Mouse (Mus musculus) midbrain, embryonic 14.5 days (tissue): ENCODE results near the gene Gm42906. TPM values are rescaled to one million over a fixed set of nuclear protein-coding genes. Genes with fewer than 3 reads are reported as not detected.

Source experiments
- ATAC-seq: fragments of 200-750 bp; cut with Nextera tagmentation; 2 replicates; pipeline ENCODE4 v1.8.0; 2017; ENCODE audit warnings: moderate number of reproducible peaks, moderate library complexity; ENCODE audit not compliant: low FRiP score, low TSS enrichment
- DNase-seq: peaks from one replicate; pipeline ENCODE4 v3.0.0-alpha.2; 2015
- H3K27ac ChIP-seq: fragments of 300-500 bp; sonication (generic); replicated peaks from 2 replicates; pipeline ENCODE4 v1.5.1; 2014; ENCODE audit warnings: mild to moderate bottlenecking, low read depth, low read length, moderate library complexity
- H3K27me3 ChIP-seq: fragments of 300-500 bp; sonication (generic); 2 replicates; pipeline ENCODE4 v1.6.1; 2014; ENCODE audit warnings: low read length, control low read depth, mixed read lengths; ENCODE audit not compliant: control insufficient read depth, insufficient read depth
- H3K36me3 ChIP-seq: fragments of 300-500 bp; sonication (generic); 2 replicates; pipeline ENCODE4 v1.6.1; 2014; ENCODE audit warnings: low read length, control low read depth; ENCODE audit not compliant: control insufficient read depth, insufficient read depth
- H3K4me1 ChIP-seq: fragments of 300-500 bp; sonication (generic); 2 replicates; pipeline ENCODE4 v1.6.1; 2014; ENCODE audit warnings: mild to moderate bottlenecking, antibody characterized with exemption, low read length, control low read depth; ENCODE audit not compliant: control insufficient read depth, insufficient read depth
- H3K4me2 ChIP-seq: fragments of 300-500 bp; sonication (generic); 2 replicates; pipeline ENCODE4 v1.6.1; 2014; ENCODE audit warnings: mild to moderate bottlenecking, low read length, moderate library complexity
- H3K4me3 ChIP-seq: fragments of 300-500 bp; sonication (generic); replicated peaks from 2 replicates; pipeline ENCODE4 v1.5.1; 2014; ENCODE audit warnings: low read depth, low read length
- H3K9ac ChIP-seq: fragments of 300-500 bp; sonication (generic); replicated peaks from 2 replicates; pipeline ENCODE4 v1.6.1; 2014; ENCODE audit warnings: mild to moderate bottlenecking, low read length, moderate library complexity
- H3K9me3 ChIP-seq: fragments of 300-500 bp; sonication (generic); 2 replicates; pipeline ENCODE4 v1.6.1; 2016; ENCODE audit warnings: low read length, control low read depth, mixed read lengths; ENCODE audit not compliant: control insufficient read depth
- WGBS: fragments of 180-500 bp; shearing (Covaris S2); extraction: QIAGEN DNeasy Blood & Tissue Kit; methylation state at CpG from one replicate; pipeline ENCODE4 v1.1.7; 2014; 5-methylcytosine and 5-hydroxymethylcytosine counted together
- polyA plus RNA-seq: library from polyadenylated mRNA; unstranded; fragments of >200 nt; fragmentation: Nextera tagmentation; extraction: Ambion mirVana; gene quantifications from 2 replicates; pipeline ENCODE4 v1.2.1, GENCODE M21; 2014

Gene Gm42906
- polyA plus RNA-seq, 1 experiment from 2014 or later, result not detected

DNA sequence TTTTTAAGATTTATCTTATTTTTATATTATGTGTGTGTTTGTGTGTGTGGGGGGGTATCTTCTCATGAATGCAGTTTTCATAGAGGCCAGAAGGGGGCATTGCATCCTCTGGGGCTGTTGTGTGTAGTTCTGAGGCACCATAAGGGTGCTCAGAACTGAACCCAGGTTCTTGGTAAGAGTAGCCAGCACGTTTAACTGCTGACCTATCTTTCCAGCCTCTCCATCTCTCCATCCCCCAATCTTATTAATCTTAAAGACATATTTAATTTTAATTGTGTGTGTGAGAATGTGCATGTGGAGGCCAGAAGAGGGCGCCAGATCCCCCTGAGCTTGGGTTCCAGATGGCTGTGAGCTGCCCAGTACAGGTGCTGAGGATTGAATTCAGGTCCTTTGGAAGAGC lies 325.7 kb downstream of the Gm42906 start:
- ATAC-seq (no peak), DNase-seq (no peak)
- H3K4me2 ChIP-seq, result no peak overlapping the region
- H3K36me3 ChIP-seq, result no peaks in the 10 kb centered on the region
- peaks cover 7% of the 10 kb centered on the region for H3K4me1 ChIP-seq
- H3K27me3 ChIP-seq, result no peaks in the 10 kb centered on the region
- no peak overlapping the region for H3K4me3 ChIP-seq
- H3K9ac ChIP-seq, result no peak overlapping the region
- WGBS, result 28% methylated on average over 2 of the region's 2 CpGs
- H3K9me3 ChIP-seq, result no peaks in the 10 kb centered on the region
- no peak overlapping the region for H3K27ac ChIP-seq

DNA sequence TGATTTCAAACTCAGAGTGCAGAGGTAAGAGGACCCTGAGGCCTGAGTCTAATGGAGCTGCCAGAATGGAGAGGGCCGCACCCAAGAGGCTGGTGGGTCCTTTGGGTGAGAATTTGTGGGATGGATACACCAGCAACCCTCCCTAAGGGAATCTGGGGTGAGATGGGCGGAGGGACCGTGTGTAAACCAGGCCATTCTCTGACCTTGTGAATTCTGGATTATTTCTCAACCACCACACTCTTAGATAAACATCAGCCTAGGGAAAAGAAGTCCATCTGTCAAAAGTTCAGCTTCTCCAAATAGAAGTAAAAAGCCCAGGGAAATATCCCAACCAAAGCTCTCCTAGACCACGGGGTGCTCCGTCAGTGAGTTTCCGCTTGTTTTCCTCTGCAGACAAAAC lies 332.0 kb downstream of the Gm42906 start:
- no peaks in the 10 kb centered on the region for H3K36me3 ChIP-seq
- no peak overlapping the region for H3K9ac ChIP-seq
- H3K4me1 ChIP-seq, result no peaks in the 10 kb centered on the region
- WGBS, result 89% methylated on average over 6 of the region's 6 CpGs
- H3K4me2 ChIP-seq, result no peak overlapping the region
- no peaks in the 10 kb centered on the region for H3K9me3 ChIP-seq
- no peak overlapping the region for H3K27ac ChIP-seq
- ATAC-seq (no peak), DNase-seq (no peak)
- no peak overlapping the region for H3K4me3 ChIP-seq
- no peaks in the 10 kb centered on the region for H3K27me3 ChIP-seq

DNA sequence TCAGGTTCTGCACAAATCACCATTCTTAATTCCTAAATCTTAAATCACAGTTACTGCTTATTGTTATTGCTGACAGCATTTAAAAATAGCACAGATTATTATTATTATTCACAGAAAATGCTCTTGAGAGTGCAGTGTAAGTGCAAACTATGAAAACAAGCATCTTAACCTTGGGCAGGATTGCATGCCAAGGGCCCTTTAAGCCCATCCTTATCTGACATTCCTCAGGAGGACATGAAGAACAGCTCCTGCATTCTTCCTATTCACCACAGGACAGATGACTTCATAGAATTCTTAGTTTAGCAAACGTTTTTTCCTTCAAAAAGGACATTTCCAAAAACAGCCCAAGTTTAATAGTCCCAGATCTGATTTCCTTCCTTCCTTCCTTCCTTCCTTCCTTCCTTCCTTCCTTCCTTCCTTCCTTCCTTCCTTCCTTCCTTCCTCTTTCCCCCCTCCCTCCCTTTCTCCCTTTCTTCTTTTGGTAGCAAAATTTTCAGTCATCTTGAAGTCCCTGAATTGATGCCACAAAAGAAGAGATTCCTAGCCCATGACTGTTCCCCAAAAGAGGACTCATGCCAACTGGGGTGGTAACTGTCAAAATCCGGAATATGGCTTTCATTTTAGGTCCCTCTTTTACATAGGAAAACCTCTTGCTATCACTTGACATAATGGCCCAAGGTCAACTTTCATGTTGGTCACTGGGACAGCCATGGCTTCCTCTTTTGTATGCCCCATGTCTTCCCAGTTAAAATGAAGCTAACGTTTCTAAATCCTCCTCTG lies 334.9 kb downstream of the Gm42906 start:
- 79% methylated on average over 3 of the region's 3 CpGs for WGBS
- H3K27ac ChIP-seq, result no peak overlapping the region
- H3K4me2 ChIP-seq, result no peak overlapping the region
- no peaks in the 10 kb centered on the region for H3K4me1 ChIP-seq
- no peak overlapping the region for H3K9ac ChIP-seq
- no peak overlapping the region for H3K4me3 ChIP-seq
- H3K36me3 ChIP-seq, result no peaks in the 10 kb centered on the region
- ATAC-seq (no peak), DNase-seq (no peak)
- H3K9me3 ChIP-seq, result no peaks in the 10 kb centered on the region
- no peaks in the 10 kb centered on the region for H3K27me3 ChIP-seq

DNA sequence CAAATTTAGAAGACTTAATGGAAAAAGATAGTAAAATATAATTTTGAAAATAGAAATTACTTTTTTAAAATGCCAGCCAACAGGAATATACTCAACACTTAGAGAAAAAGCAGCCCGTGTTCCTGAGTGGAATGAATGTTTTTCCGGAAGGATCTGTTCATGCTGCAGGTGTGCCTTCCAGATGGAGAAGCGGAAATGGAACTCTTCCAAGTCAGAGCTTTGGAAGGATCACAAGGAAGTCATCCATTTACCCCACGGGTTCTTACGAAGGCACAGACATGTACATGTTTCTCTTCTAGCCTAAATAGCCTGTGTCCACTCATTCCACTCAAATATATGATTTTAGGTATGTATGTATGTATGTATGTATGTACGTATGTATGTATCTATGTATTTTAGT lies 337.0 kb downstream of the Gm42906 start:
- Histone ChIP-seq H3K9me3 (no peaks in the 10 kb centered on the region), H3K4me2 (no peak overlapping the region), H3K27ac (no peak overlapping the region), H3K9ac (no peak overlapping the region), H3K4me3 (no peak overlapping the region), H3K4me1 (no peaks in the 10 kb centered on the region), H3K36me3 (no peaks in the 10 kb centered on the region), H3K27me3 (no peaks in the 10 kb centered on the region)
- WGBS, result 95% methylated on average over 6 of the region's 6 CpGs
- no peak for ATAC-seq
- DNase-seq, result no peak

DNA sequence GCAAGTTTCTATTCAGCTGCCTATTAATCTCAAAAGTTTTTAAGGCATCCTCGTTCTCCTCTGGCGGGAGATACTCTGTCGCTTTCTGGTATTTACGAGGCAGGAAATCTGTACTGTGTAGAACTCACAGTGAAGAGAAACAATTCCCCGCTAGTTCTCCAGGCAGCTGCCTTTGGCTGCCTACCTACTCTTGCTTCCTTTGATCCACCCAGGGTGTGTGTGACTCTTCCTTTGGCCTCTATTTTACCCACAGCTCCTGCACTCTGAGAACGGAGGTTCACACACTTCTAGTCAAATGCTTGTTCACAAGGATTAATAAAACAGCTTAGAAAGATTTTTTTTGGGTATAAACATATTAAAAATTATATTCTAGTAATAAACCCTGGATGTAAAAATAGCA lies 338.8 kb downstream of the Gm42906 start:
- H3K4me2 ChIP-seq, result no peak overlapping the region
- no peak overlapping the region for H3K4me3 ChIP-seq
- DNase-seq, result no peak
- WGBS, result 73% methylated on average over 6 of the region's 6 CpGs
- H3K36me3 ChIP-seq, result no peaks in the 10 kb centered on the region
- no peaks in the 10 kb centered on the region for H3K4me1 ChIP-seq
- H3K9ac ChIP-seq, result no peak overlapping the region
- no peaks in the 10 kb centered on the region for H3K27me3 ChIP-seq
- no peak for ATAC-seq
- H3K27ac ChIP-seq, result no peak overlapping the region
- H3K9me3 ChIP-seq, result no peaks in the 10 kb centered on the region

DNA sequence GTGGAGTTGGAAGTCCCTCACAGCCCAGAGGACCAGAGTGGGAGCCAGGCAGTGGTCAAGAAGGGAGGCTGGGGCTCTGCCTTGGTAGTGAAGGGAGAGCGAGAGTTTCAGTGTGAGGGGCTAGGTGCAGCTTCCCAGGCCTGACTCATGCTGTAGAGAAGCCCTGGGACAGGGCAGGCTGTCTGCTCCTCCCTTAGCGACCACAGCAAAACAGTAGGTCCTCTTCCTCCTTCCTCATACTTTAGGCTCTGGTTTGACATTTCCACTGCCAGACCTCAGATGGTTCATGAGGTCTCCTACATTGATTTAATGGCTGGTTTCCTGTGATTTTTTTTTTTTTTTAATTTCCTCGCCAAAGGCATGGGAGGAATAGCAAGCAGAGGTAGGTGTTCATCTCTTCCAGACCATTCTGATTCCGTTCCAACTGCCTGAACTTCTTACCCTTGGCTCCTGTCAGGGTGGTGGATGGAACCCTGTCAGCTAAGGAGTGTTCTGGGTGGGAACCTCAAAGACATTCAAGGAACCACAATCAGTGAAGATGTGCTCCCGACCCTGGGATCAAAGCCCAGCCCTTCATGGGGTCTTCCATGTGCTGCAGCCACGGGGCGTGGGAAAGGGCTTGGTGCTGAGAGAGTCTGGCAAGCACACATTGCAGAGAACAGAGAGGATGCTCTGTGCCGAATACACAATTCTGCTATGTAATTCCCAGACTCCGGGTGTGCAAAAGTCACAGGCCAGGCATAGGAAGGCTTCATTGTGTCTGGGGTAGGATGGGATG lies 341.3 kb downstream of the Gm42906 start:
- Histone ChIP-seq H3K4me3 (no peak overlapping the region), H3K4me1 (no peaks in the 10 kb centered on the region), H3K9me3 (no peaks in the 10 kb centered on the region), H3K4me2 (no peak overlapping the region), H3K27me3 (no peaks in the 10 kb centered on the region), H3K9ac (no peak overlapping the region), H3K36me3 (no peaks in the 10 kb centered on the region), H3K27ac (no peak overlapping the region)
- no peak for DNase-seq
- WGBS, result 85% methylated on average over 9 of the region's 9 CpGs
- no peak for ATAC-seq

DNA sequence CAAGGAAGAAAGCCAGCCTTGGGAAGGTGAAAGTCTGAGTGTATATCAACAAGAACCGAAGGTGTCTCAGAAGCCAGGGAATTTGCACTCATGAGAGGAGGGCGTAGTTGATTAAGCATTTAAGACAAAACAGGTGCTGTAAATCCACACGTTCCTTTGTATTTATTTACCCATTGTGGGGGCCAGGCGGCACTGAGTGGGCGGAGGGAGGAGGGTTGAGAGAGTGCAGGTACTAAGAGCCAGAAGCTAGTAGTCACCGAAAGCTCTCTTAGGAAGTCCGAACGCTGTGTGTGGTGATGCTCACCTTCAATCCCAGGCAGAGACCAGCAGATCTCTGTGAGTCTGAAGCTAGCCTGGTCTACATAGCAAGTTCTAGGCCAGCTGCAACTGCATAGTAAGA lies 342.2 kb downstream of the Gm42906 start:
- H3K27ac ChIP-seq, result no peak overlapping the region
- H3K4me3 ChIP-seq, result no peak overlapping the region
- no peak overlapping the region for H3K4me2 ChIP-seq
- DNase-seq, result no peak
- H3K4me1 ChIP-seq, result no peaks in the 10 kb centered on the region
- no peak for ATAC-seq
- no peaks in the 10 kb centered on the region for H3K27me3 ChIP-seq
- no peak overlapping the region for H3K9ac ChIP-seq
- 86% methylated on average over 8 of the region's 8 CpGs for WGBS
- H3K36me3 ChIP-seq, result no peaks in the 10 kb centered on the region
- H3K9me3 ChIP-seq, result no peaks in the 10 kb centered on the region

DNA sequence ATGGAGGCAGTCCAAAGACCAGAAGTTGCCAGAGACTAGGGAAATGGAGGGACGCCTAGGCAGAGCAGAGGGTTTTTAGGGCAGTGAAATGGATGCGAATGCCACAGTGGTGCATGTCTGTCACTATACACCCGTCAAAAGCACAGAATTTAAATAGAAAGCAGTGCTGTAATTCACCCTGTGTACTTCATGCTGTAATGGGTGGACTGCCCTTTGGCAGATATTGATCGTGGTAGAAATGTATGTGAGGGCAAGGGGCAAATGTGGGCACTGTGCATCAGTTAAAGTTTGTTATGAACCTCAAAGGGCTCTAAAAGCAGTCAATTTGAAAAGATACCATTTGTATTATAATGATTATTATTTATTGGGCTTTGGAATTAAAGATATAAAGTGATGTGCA lies 347.7 kb downstream of the Gm42906 start:
- Histone ChIP-seq H3K9me3 (0 out of 2 replicates have a peak, but pooled peaks cover under 1% of the 10 kb centered on the region), H3K4me2 (no peak overlapping the region), H3K36me3 (no peaks in the 10 kb centered on the region), H3K27me3 (no peaks in the 10 kb centered on the region), H3K27ac (no peak overlapping the region), H3K4me3 (no peak overlapping the region), H3K9ac (no peak overlapping the region), H3K4me1 (no peaks in the 10 kb centered on the region)
- WGBS, result 86% methylated on average over 4 of the region's 4 CpGs
- no peak for DNase-seq
- no peak for ATAC-seq

DNA sequence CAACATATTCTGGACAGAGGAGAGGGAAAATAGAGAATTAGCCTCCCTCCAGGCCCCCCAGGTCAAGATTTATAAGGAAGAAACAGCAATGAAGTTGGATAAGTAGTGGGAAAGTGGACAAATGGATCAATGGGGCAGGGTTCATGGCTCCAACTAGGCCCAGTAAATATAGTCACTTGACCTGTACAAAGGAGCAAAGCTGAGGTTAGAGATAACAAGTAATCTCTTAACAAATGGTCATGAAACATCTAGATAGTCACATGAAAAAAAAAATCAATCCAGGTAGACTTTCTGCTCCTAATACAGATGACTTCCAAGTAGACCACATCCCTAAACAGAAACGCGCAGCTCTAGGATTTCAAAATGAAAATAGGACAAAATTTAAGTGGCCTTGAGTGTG lies 350.0 kb downstream of the Gm42906 start:
- Histone ChIP-seq H3K4me3 (no peak overlapping the region), H3K9me3 (0 out of 2 replicates have a peak, but pooled peaks cover 4% of the 10 kb centered on the region), H3K9ac (no peak overlapping the region), H3K4me2 (no peak overlapping the region), H3K27me3 (no peaks in the 10 kb centered on the region), H3K27ac (no peak overlapping the region), H3K4me1 (no peaks in the 10 kb centered on the region), H3K36me3 (no peaks in the 10 kb centered on the region)
- WGBS, result 94% methylated on average over 2 of the region's 2 CpGs
- ATAC-seq, result no peak
- no peak for DNase-seq
